Mouse (Mus musculus) cerebellum, postnatal 4 days (tissue): Measurements from ENCODE around the gene Hddc3.

ENCODE experiments used
- DNase-seq, 2 experiments: peaks; one replicate each; pipeline ENCODE4 v3.0.0; 2022; ENCODE audit warnings: low spot score in 2 of 2, mixed read lengths in 1 of 2

Hddc3 gene

GRCm38 (mm10) chr7:80334848-80335247 is 8.1 kb upstream of the Hddc3 start:
- no peak for DNase-seq

GRCm38 (mm10) chr7:80336932-80337331 is 6.0 kb upstream of the Hddc3 start:
- no peak for DNase-seq

- peak in 1 of 2 experiments; percentile 40 for DNase-seq
Observed at GRCm38 (mm10) chr7:80339371-80339770, 3.5 kb upstream of the Hddc3 start.

GRCm38 (mm10) chr7:80339793-80340628 is 2.9 kb upstream of the Hddc3 start:
- peak; percentile 95 to 98 for DNase-seq

GRCm38 (mm10) chr7:80340793-80341192 is 2.1 kb upstream of the Hddc3 start, which contains the start of gene Unc45a:
TSS of gene Unc45a (minus strand) at chr7:80341005.
- DNase-seq: peak in 1 of 2 experiments; percentile 54

GRCm38 (mm10) chr7:80341793-80342192 is 1.1 kb upstream of the Hddc3 start:
- DNase-seq: no peak

GRCm38 (mm10) chr7:80343270-80344018 is 540 bp downstream of the Hddc3 start:
- no peak for DNase-seq

GRCm38 (mm10) chr7:80346173-80346572 is 3.3 kb downstream of the Hddc3 start:
- no peak for DNase-seq

- DNase-seq: no peak
Observed at GRCm38 (mm10) chr7:80346830-80347229, 3.9 kb downstream of the Hddc3 start.

- no peak for DNase-seq
Observed at GRCm38 (mm10) chr7:80347670-80348586, 5.0 kb downstream of the Hddc3 start.

- no peak for DNase-seq
Observed at GRCm38 (mm10) chr7:80350808-80351207, 7.9 kb downstream of the Hddc3 start.

- no peak for DNase-seq
Observed at GRCm38 (mm10) chr7:80352920-80353319, 10.0 kb downstream of the Hddc3 start.

GRCm38 (mm10) chr7:80356351-80356750 is 13.4 kb downstream of the Hddc3 start:
- no peak for DNase-seq

- DNase-seq: no peak
Observed at GRCm38 (mm10) chr7:80357156-80357555, 14.3 kb downstream of the Hddc3 start.

- no peak for DNase-seq
Observed at GRCm38 (mm10) chr7:80358039-80358438, 15.1 kb downstream of the Hddc3 start.

GRCm38 (mm10) chr7:80360435-80360834 is 17.5 kb downstream of the Hddc3 start:
- DNase-seq: no peak

- no peak for DNase-seq
Observed at GRCm38 (mm10) chr7:80365759-80366158, 22.9 kb downstream of the Hddc3 start.

GRCm38 (mm10) chr7:80367232-80367631 is 24.3 kb downstream of the Hddc3 start:
- DNase-seq: no peak

GRCm38 (mm10) chr7:80368009-80368408 is 25.1 kb downstream of the Hddc3 start:
- DNase-seq: no peak

GRCm38 (mm10) chr7:80368635-80369421 is 25.9 kb downstream of the Hddc3 start:
- no peak for DNase-seq

GRCm38 (mm10) chr7:80369461-80369860 is 26.6 kb downstream of the Hddc3 start:
- DNase-seq: no peak
